Mouse (Mus musculus) left cerebral cortex, adult 11 months (tissue): ENCODE data around the gene Spen.
"Not testable (repeated sequence)": the region's sequence is repeated elsewhere in the genome, so short reads cannot be mapped to it uniquely, and the experiment has no call there.

Experiments used
- DNase-seq: peaks from one replicate; pipeline ENCODE4 v3.0.0; 2022; ENCODE audit warnings: low spot score

Spen gene

GRCm38 (mm10) chr4:141538408-141539212 lies at the start of gene Spen:
Spen (minus strand) TSS chr4:141538597.
- DNase-seq = peak; percentile 88

- no peak for DNase-seq
Observed at GRCm38 (mm10) chr4:141583919-141584318, 45.5 kb upstream of the Spen start.

- DNase-seq = no peak
Observed at GRCm38 (mm10) chr4:141581051-141581450, 42.7 kb upstream of the Spen start.

- no peak for DNase-seq
Observed at GRCm38 (mm10) chr4:141578833-141579232, 40.4 kb upstream of the Spen start.

GRCm38 (mm10) chr4:141576877-141577276 lies 38.5 kb upstream of the Spen start:
- no peak for DNase-seq

- no peak for DNase-seq
Observed at GRCm38 (mm10) chr4:141576404-141576803, 38.0 kb upstream of the Spen start.

- peak; percentile 51 for DNase-seq
Observed at GRCm38 (mm10) chr4:141574789-141575702, 36.6 kb upstream of the Spen start.

- DNase-seq = no peak
Observed at GRCm38 (mm10) chr4:141573359-141573966, 35.1 kb upstream of the Spen start.

GRCm38 (mm10) chr4:141572668-141573358 lies 34.4 kb upstream of the Spen start:
- no peak for DNase-seq

- DNase-seq = no peak
Observed at GRCm38 (mm10) chr4:141571934-141572333, 33.5 kb upstream of the Spen start.

GRCm38 (mm10) chr4:141571337-141571739 lies 32.9 kb upstream of the Spen start:
- DNase-seq = no peak

- DNase-seq = no peak
Observed at GRCm38 (mm10) chr4:141570821-141571220, 32.4 kb upstream of the Spen start.

GRCm38 (mm10) chr4:141570004-141570403 lies 31.6 kb upstream of the Spen start:
- no peak for DNase-seq

- no peak for DNase-seq
Observed at GRCm38 (mm10) chr4:141568966-141569365, 30.6 kb upstream of the Spen start.

- DNase-seq = not testable (repeated sequence)
Observed at GRCm38 (mm10) chr4:141567174-141567573, 28.8 kb upstream of the Spen start.

- no peak for DNase-seq
Observed at GRCm38 (mm10) chr4:141566187-141566586, 27.8 kb upstream of the Spen start.

- DNase-seq = no peak
Observed at GRCm38 (mm10) chr4:141565325-141565724, 26.9 kb upstream of the Spen start.

GRCm38 (mm10) chr4:141564660-141565059 lies 26.3 kb upstream of the Spen start:
- DNase-seq = no peak

GRCm38 (mm10) chr4:141564209-141564608 lies 25.8 kb upstream of the Spen start:
- DNase-seq = no peak

- DNase-seq = no peak
Observed at GRCm38 (mm10) chr4:141562281-141562680, 23.9 kb upstream of the Spen start.

GRCm38 (mm10) chr4:141561331-141561919 lies 23.0 kb upstream of the Spen start:
- not testable (repeated sequence) for DNase-seq

- peak; percentile 57 for DNase-seq
Observed at GRCm38 (mm10) chr4:141559898-141560263, 21.5 kb upstream of the Spen start.
